Mouse (Mus musculus) telencephalon, adult 2 months (tissue): ENCODE measurements around the gene Ptprt.
A peak's percentile ranks its signal among the peaks of the same experiment; 100 is the strongest.

Experiments used
- DNase-seq: peaks from one replicate; pipeline ENCODE4 v3.0.0-alpha.2; 2011; ENCODE audit warnings: low read depth, low spot score

The Ptprt gene

GRCm38 (mm10) chr2:161961179-161962163 is 699.5 kb downstream of the Ptprt start:
- DNase-seq: no peak

- peak; percentile 69 for DNase-seq
These were observed 715.5 kb downstream of the Ptprt start for GRCm38 (mm10) chr2:161945424-161945823.

GRCm38 (mm10) chr2:161944689-161945088 is 716.3 kb downstream of the Ptprt start:
- DNase-seq: no peak

- DNase-seq: no peak
These were observed 719.0 kb downstream of the Ptprt start for GRCm38 (mm10) chr2:161941991-161942390.

- peak; percentile 42 for DNase-seq
These were observed 753.7 kb downstream of the Ptprt start for GRCm38 (mm10) chr2:161907214-161907613.

GRCm38 (mm10) chr2:161902196-161902595 is 758.8 kb downstream of the Ptprt start:
- DNase-seq: no peak

- no peak for DNase-seq
These were observed 776.5 kb downstream of the Ptprt start for GRCm38 (mm10) chr2:161884446-161884845.

GRCm38 (mm10) chr2:161882580-161882979 is 778.4 kb downstream of the Ptprt start:
- no peak for DNase-seq

GRCm38 (mm10) chr2:161880941-161881340 is 780.0 kb downstream of the Ptprt start:
- DNase-seq: no peak

GRCm38 (mm10) chr2:161865231-161865630 is 795.7 kb downstream of the Ptprt start:
- DNase-seq: no peak

- DNase-seq: peak; percentile 68
These were observed 802.1 kb downstream of the Ptprt start for GRCm38 (mm10) chr2:161858813-161859212.

GRCm38 (mm10) chr2:161858361-161858760 is 802.6 kb downstream of the Ptprt start:
- peak; percentile 24 for DNase-seq

- no peak for DNase-seq
These were observed 825.9 kb downstream of the Ptprt start for GRCm38 (mm10) chr2:161835001-161835400.

- no peak for DNase-seq
These were observed 827.1 kb downstream of the Ptprt start for GRCm38 (mm10) chr2:161833846-161834245.

- DNase-seq: no peak
These were observed 847.6 kb downstream of the Ptprt start for GRCm38 (mm10) chr2:161813326-161813725.

- DNase-seq: no peak
These were observed 852.7 kb downstream of the Ptprt start for GRCm38 (mm10) chr2:161808086-161808801.

- DNase-seq: no peak
These were observed 854.5 kb downstream of the Ptprt start for GRCm38 (mm10) chr2:161806287-161807007.

- DNase-seq: peak; percentile 96
These were observed 861.0 kb downstream of the Ptprt start for GRCm38 (mm10) chr2:161799946-161800345.

GRCm38 (mm10) chr2:161767528-161767927 is 893.4 kb downstream of the Ptprt start:
- DNase-seq: no peak

- no peak for DNase-seq
These were observed 947.9 kb downstream of the Ptprt start for GRCm38 (mm10) chr2:161713024-161713423.

GRCm38 (mm10) chr2:161709316-161709715 is 951.6 kb downstream of the Ptprt start:
- no peak for DNase-seq

GRCm38 (mm10) chr2:161706386-161706915 is 954.5 kb downstream of the Ptprt start:
- no peak for DNase-seq
